Mouse (Mus musculus) cerebellum, adult 18-20 months (tissue): ENCODE results near the gene Git2.
A peak's percentile ranks its signal among the peaks of the same experiment; 100 is the strongest.

Experiments used
- DNase-seq, 2 experiments: peaks; one replicate each; pipeline ENCODE4 v3.0.0; 2021

Gene Git2

GRCm38 (mm10) chr5:114719003-114719927, 56.1 kb downstream of the Git2 start:
- DNase-seq = peak; percentile 48 to 79

GRCm38 (mm10) chr5:114718483-114718882, 56.8 kb downstream of the Git2 start:
- DNase-seq = peak; percentile 90

- DNase-seq = no peak
Observed at GRCm38 (mm10) chr5:114717937-114718336, 57.4 kb downstream of the Git2 start.

- no peak for DNase-seq
Observed at GRCm38 (mm10) chr5:114717292-114717691, 58.0 kb downstream of the Git2 start.

GRCm38 (mm10) chr5:114714551-114714950, 60.8 kb downstream of the Git2 start:
- DNase-seq = no peak

- no peak for DNase-seq
Observed at GRCm38 (mm10) chr5:114709357-114709756, 66.0 kb downstream of the Git2 start.

GRCm38 (mm10) chr5:114708491-114708890, 66.8 kb downstream of the Git2 start:
- peak; percentile 58 to 64 for DNase-seq

GRCm38 (mm10) chr5:114707265-114708068, 67.8 kb downstream of the Git2 start, which contains the start of gene Tchp:
Gene Tchp, plus strand, starts transcription at chr5:114707760.
- DNase-seq = peak; percentile 90 to 98

GRCm38 (mm10) chr5:114702403-114703392, 72.6 kb downstream of the Git2 start:
- DNase-seq = peak in 1 of 2 experiments; percentile 28

- no peak for DNase-seq
Observed at GRCm38 (mm10) chr5:114699015-114699414, 76.3 kb downstream of the Git2 start.

GRCm38 (mm10) chr5:114698044-114698746, 77.1 kb downstream of the Git2 start:
- DNase-seq = peak; percentile 93 to 96

GRCm38 (mm10) chr5:114696939-114697338, 78.4 kb downstream of the Git2 start:
- DNase-seq = no peak

- no peak for DNase-seq
Observed at GRCm38 (mm10) chr5:114695775-114696174, 79.5 kb downstream of the Git2 start.

- peak; percentile 95 to 98 for DNase-seq
Observed at GRCm38 (mm10) chr5:114690633-114691567, 84.4 kb downstream of the Git2 start, which contains the start of gene Gltp. Gene Gltp, minus strand, starts transcription at chr5:114690984.

- no peak for DNase-seq
Observed at GRCm38 (mm10) chr5:114689700-114690366, 85.5 kb downstream of the Git2 start.

- no peak for DNase-seq
Observed at GRCm38 (mm10) chr5:114688703-114689102, 86.6 kb downstream of the Git2 start.

- DNase-seq = no peak
Observed at GRCm38 (mm10) chr5:114687901-114688300, 87.4 kb downstream of the Git2 start.

- no peak for DNase-seq
Observed at GRCm38 (mm10) chr5:114686726-114687210, 88.5 kb downstream of the Git2 start.

GRCm38 (mm10) chr5:114685986-114686385, 89.3 kb downstream of the Git2 start:
- DNase-seq = no peak

- DNase-seq = peak; percentile 74 to 84
Observed at GRCm38 (mm10) chr5:114681717-114682116, 93.6 kb downstream of the Git2 start.
